Mouse (Mus musculus): ENCODE data around the gene Trappc1.
"Not testable (repeated sequence)": the region's sequence is repeated elsewhere in the genome, so short reads cannot be mapped to it uniquely, and the experiment has no call there.

Trappc1 gene

DNA sequence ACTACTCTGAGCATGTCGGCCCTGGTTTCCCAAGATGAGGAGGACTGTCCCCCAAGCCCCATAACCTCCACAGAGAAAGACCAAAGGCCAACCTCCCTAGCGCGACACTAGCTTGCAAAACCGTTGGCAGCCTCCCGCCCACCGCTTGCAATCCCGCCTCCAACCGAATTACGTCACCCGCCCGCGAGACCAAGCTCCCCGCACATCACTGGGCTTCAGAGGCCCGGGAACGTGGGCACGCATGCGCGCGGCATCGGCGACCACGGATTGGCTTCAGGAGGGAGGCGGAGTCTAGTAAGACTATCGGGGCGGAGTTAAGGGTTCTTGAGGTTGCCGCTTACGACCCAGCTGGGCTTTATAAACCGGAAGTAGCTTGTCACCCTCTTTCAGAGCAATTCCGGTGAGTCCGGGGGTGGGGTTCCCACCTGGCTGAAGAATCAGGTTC, at the start of gene Trappc1, which contains the start of gene Cntrob:
Gene Trappc1, plus strand, starts transcription at position 314 of the 445 bp plus-strand sequence.
Gene Cntrob, minus strand, starts transcription at position 109 of the 445 bp plus-strand sequence.
- DNase-seq (ENCODE audit: low spot score), result peak; percentile 99

- no peak for DNase-seq (ENCODE audit: low spot score)
Measured at GRCm38 (mm10) chr11:69275650-69276049, 48.1 kb upstream of the Trappc1 start.

DNA sequence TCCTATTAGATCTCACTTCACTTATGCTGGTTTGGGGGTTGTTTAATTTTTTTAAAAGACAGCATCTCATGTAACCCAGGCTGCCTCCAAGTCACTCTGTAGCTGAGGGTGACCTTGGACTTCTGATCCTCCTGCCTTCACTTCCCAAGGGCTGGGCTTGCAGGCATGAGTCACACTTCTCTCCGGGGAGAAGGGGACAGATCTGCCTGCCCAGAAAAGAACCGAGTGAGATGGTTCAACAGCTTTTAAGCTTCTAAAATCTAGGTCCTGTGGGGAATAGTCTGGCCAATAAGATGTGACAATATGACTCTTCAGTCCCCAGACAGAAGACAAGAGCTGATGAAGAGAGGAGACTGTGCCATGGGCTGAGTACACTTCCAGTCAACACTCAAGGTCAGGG, 47.7 kb upstream of the Trappc1 start:
- no peak for DNase-seq (ENCODE audit: low spot score)

GRCm38 (mm10) chr11:69277267-69277666, 46.5 kb upstream of the Trappc1 start:
- DNase-seq (ENCODE audit: low spot score), result no peak

- no peak for DNase-seq (ENCODE audit: low spot score)
Measured at GRCm38 (mm10) chr11:69291111-69291510, 32.7 kb upstream of the Trappc1 start.

DNA sequence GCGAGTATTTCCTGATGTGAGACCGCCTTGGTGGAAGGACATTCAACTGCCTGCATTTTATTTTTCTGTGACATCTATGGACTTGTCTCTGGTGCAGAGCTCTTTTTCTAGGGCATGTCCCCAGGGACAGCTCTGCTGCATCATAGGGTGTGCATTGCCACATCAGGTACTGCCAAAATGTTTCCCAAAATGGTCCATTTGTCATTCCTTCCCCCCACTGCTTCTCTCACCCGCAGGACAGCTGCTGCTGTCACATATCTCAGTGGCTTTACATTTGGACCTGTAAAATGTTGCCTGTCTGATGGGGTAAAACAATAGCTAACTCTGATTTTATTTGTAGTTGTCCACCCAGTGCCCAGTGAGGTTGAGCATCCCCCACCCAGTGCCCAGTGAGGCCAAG, 28.5 kb upstream of the Trappc1 start:
- no peak for DNase-seq (ENCODE audit: low spot score)

DNA sequence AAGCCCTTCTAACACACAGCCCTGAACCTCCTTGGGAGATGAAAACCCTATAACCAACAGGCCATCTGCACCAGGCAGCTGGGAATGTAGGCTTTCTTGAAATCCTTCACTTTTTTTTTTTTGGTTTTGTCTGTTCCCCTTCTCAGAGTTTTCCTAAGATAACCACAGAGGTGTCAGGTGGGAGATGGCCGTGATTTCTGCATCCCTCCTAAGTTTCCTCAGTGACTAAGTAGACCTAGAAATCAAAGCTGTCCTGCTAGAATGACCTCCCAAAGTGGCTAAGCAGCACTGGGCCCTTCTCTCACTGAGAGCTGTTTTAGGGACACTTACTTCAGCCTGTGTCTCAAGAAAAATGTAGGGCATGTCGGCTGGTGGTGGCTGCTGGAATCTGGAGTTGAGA, 26.0 kb upstream of the Trappc1 start:
- no peak for DNase-seq (ENCODE audit: low spot score)

- no peak for DNase-seq (ENCODE audit: low spot score)
Measured at GRCm38 (mm10) chr11:69298231-69298630, 25.5 kb upstream of the Trappc1 start.

DNA sequence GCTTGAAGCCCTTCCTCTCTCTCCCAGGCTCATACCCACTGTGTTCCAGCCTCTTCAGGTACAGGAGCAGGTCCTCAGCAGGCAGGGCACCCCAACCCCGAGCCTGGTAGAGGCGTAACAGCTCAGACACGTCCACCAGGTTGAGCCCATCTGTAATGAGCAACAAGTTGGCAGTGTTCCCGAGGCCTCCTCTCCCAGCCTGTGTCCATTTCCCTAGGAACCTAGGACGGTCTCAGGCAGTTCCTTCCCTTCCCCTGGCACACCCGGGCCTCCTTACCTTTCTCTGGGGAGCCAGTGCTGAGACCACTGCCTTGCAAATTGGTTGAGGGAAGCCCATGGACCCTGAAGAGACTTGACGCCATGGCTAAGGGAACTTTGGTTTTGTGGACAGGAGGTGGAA, 21.0 kb upstream of the Trappc1 start:
- no peak for DNase-seq (ENCODE audit: low spot score)

DNA sequence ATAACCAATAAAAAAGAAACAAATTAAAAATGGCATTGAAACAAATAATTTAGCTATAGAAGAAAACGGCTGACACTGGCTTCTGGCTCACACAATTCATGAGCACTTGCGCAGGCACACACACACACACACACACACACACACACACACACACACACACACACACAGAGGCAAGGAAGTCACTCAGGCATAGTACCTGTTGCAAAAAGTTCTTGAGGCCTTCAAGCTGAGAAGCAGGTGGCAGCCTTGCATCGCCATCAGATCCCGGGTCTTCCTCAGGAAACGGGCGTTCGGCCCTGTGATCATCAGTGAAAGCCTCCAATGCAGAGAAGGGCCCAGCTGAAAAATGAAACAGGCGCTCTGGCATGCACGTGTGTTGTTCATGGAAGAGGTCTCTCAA, 18.5 kb upstream of the Trappc1 start:
- no peak for DNase-seq (ENCODE audit: low spot score)

DNA sequence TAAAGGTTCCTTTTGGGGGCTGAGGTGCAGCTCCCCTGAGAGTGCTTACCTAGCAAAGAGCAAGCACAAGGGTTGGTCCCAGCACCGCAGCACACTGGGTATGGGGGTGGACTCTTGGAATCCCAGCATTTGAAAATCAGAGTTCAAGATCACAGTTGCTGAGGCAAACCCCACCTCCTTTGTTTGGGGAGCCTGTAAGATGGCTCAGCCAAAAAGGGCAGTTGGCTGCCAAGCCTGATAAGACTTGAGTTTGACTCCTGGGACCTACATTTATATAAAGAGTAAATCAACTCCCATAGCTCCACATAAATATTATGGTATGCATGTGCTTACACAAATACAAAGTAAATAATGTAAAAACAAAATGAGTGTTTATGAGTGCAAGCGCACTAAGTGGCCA, 17.7 kb upstream of the Trappc1 start:
- no peak for DNase-seq (ENCODE audit: low spot score)

DNA sequence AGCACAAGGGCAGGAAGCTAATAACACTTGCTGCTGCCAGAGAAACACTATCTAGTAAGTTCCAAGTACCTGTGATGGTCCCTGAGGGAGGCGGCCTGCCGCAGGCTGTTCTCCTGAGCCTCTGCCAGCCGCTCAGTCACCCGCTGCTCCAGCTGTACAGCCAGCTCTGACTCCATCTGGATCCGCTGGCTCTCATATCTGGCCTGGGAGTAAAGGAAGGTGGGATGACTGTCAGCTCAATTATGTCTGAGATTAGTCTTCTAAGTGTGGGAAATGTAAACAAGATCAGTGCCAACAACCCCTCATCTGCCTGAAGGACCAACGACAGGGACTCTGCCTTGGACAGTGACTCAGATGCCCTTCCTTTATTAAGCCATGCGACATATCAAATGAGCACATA, 12.5 kb upstream of the Trappc1 start:
- peak; percentile 36 for DNase-seq (ENCODE audit: low spot score)

GRCm38 (mm10) chr11:69316361-69316760, 7.4 kb upstream of the Trappc1 start:
- no peak for DNase-seq (ENCODE audit: low spot score)

DNA sequence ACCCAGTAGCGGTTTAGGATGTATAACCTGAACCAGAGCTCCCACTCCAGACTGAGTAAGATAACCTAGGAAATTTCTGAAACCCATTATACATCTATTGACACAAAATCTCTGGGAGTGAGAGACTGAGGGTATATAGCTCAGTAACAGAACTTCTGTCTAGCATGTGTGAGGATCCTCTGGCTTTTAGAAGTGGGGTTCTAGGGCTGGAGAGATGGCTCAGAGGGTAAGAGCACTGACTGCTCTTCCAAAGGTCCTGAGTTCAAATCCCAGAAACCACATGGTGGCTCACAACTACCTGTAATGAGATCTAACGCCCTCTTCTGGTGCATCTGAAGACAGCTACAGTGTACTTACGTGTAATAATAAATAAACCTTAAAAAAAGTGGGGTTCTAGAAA, 5.8 kb upstream of the Trappc1 start:
- DNase-seq (ENCODE audit: low spot score), result not testable (repeated sequence)

DNA sequence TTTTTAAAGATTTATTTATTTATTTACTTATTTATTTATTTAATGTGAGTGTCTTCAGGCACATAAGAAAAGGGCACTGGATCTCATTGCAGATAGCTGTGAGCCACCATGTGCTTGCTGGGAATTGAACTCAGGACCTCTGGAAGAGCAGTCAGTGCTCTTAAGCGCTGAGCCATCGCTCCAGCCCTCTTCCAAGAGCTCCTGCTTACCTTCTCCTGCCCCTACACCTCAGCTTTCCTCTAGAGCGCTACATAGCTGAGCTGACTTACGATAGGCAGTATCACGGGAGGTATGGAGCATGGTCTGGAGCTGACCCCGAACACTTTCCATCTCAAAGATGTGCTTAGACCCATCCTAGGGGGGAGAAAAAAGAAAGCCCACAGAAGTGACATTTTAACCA, 2.2 kb upstream of the Trappc1 start:
- DNase-seq (ENCODE audit: low spot score), result no peak

GRCm38 (mm10) chr11:69322010-69322409, 1.8 kb upstream of the Trappc1 start:
- no peak for DNase-seq (ENCODE audit: low spot score)

GRCm38 (mm10) chr11:69322693-69323471, 898 bp upstream of the Trappc1 start:
- peak; percentile 18 for DNase-seq (ENCODE audit: low spot score)

GRCm38 (mm10) chr11:69324749-69325148, 969 bp downstream of the Trappc1 start:
- DNase-seq (ENCODE audit: low spot score), result no peak

DNA sequence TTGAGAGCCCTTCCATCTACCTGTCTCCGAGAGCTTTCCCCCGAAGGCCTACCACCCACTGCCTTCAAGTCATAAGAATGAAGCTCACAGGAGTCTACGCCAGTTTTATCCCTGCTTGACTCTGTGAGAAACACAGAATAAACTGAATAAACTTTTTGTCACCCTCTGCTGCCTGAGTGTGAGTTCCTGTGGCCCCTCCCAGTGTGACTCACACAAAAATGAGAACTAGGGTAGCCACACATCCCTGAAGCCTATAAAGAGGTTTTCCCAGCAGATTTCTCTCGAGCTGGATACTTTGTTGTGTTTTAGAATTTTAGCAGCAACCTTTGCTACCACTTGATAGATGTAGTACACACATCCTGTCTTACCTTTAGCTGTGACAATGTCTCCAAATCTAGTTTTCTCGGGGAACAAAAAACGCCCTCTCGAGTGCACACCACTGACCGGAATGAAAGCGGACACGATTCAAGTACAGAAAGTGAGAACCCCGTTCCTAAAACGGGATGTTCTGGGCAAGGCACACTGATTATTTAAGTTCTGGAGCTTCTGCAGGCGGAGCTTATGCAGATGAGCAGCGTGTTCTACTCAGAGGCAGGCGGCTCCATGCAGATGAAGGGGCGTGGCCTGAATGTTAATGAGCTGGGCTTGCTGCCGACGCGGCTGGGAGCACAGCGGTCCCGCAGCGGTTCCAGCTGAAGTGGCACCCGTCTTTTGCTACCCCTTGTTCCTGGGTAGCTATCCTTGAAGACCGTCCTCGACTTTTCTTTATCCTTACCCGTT, 2.0 kb downstream of the Trappc1 start, which contains the start of gene Kcnab3:
Gene Kcnab3, plus strand, starts transcription at position 631 of the 780 bp plus-strand sequence.
- peak; percentile 91 for DNase-seq (ENCODE audit: low spot score)

DNA sequence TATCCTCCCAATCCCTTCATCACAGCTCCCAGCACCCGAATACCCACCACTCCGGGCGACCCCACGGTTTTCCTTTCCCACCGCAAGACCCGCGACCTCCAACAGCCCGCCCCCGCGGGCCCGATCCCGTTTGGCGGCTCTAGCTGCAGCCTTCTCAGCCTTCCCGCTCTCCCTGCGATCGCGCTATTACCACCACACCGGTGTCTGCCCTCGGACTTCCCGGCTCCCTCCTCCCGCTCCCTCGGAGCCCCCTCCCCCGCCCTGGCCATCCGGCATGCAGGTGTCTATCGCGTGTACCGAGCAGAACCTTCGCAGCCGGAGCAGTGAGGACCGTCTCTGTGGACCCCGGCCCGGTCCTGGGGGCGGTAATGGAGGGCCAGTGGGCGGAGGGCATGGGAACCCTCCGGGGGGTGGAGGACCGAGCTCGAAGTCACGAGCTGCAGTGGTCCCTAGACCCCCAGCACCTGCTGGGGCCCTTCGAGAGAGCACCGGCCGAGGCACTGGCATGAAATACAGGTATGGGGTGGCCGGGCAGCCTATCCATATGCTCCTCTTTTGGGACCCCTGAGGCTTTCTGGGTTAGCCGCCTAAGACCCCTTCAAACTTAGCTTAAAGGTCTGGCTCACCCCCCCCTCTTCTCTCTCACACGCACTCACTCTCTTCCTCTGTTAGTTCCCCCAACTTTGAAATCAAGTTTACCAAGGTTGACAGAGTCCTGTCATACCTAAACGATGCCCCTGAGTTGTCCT, 2.8 kb downstream of the Trappc1 start:
- no peak for DNase-seq (ENCODE audit: low spot score)

- DNase-seq (ENCODE audit: low spot score), result no peak
Measured at GRCm38 (mm10) chr11:69327157-69327442, 3.3 kb downstream of the Trappc1 start.

DNA sequence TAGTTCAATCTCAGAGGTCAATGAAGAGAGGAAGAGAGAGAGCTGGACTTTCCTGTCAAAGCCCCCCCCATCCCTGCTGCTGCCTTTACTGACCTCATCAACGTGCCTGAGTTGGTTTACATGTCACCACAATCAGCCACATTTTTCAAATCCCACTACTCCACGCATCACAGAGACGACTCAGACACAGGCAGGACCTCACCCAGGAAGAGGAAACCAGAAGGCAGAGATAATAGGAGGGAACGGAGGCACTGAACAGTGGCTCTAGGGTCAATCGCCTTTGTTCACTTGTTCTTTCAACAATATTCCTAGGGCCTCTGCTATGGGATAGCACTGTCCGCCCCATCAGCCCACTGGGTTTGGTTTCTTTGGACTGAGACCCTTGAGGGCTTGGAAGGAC, 3.9 kb downstream of the Trappc1 start:
- DNase-seq (ENCODE audit: low spot score), result no peak

GRCm38 (mm10) chr11:69328517-69328916, 4.7 kb downstream of the Trappc1 start:
- DNase-seq (ENCODE audit: low spot score), result no peak

All from retina, embryonic 14.5 days (tissue).